Mouse (Mus musculus) R1 (cell line): Measurements from ENCODE around the gene Slc16a9.
A peak's percentile ranks its signal among the peaks of the same experiment; 100 is the strongest.

ENCODE experiments used
- DNase-seq: peaks from one replicate; pipeline ENCODE4 v3.0.0-alpha.2; 2018; ENCODE audit warnings: low read depth, low spot score

Gene Slc16a9

GRCm38 (mm10) chr10:70250354-70250753 lies 5.5 kb downstream of the Slc16a9 start:
- no peak for DNase-seq

DNA sequence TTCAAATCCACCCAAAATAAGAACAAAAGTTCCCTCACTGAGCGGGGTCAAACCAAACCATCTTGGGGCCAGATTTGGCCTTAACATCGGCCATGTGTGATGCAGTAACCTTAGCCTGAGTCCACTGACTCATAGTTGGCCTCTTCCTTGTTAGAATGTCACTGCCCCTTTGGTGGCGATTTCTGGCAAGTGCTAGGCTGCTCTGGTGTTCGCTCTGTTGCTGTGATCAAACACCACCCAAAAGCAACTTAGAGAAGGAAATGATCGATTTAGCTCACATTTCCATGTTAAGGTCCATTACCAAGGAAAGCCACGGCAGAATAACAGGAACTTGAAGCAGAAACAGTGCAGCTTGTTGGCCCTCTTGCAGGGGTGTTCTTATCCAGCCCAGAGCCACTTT lies 5.9 kb downstream of the Slc16a9 start:
- no peak for DNase-seq

GRCm38 (mm10) chr10:70254666-70255065 lies 9.8 kb downstream of the Slc16a9 start:
- DNase-seq: no peak

DNA sequence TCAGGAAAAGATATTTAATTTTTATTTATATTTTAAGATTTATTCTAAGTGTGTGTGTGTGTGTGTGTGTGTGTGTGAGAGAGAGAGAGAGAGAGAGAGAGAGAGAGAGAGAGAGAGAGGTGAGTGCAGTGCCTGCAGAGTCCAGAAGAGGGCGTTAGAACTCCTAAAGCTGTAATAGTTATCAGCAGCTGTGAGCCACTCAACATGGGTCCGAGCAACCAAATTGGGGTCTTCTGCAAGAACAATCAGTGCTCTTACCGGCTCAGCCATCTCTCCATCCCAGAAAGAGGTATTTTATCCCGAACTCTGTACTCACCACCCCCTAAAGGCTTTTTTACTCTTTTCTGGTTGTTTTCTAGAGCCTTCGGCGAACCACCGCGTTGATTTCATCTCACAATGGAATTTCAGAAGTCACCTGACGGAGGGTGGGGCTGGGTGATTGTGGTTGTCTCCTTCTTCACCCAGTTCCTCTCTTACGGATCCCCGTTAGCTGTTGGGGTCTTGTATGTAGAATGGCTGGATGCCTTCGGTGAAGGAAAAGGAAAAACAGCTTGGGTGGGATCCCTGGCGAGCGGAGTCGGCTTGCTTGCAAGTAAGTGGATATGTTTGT lies 10.8 kb downstream of the Slc16a9 start:
- DNase-seq: peak; percentile 52

- no peak for DNase-seq
Measured at GRCm38 (mm10) chr10:70257029-70257428, 12.1 kb downstream of the Slc16a9 start.

- peak; percentile 49 for DNase-seq
Measured at GRCm38 (mm10) chr10:70260904-70261303, 16.0 kb downstream of the Slc16a9 start.

GRCm38 (mm10) chr10:70262051-70262450 lies 17.2 kb downstream of the Slc16a9 start:
- no peak for DNase-seq

GRCm38 (mm10) chr10:70263681-70264189 lies 18.8 kb downstream of the Slc16a9 start:
- DNase-seq: no peak

DNA sequence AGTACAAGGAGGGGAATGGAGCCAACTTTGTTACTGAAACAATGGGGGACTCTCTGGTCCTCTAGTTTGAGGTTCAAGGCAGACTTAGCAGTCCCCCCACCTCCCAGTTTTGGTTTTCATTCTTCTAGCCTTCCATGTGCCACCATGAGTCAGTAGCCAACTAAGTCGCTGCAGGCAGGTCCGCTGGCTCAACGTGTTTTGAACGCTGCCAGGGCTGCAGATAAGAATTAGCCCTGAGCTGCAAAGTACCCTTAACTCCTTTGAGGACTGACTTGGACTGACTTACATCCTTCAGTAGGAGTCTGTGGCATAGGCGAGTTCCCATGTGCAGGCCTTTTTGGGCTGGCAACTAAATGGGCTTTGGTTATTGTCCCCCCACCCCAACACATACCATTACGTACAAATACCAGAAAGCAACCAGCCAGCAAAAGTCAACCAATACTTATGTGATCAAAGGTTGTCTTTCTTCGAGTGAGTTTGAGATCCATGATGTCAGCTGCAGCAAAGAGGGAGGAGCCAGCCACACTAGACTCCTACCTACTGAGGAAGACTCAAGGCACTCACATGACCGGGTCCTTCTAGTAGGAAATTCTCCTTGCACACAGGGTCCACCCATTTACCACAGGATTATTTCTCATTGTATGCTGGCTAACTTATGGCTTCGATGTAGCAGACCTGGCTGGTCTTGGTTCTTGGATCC lies 19.6 kb downstream of the Slc16a9 start:
- DNase-seq: no peak

- no peak for DNase-seq
Measured at GRCm38 (mm10) chr10:70266501-70266900, 21.6 kb downstream of the Slc16a9 start.

GRCm38 (mm10) chr10:70268581-70269446 lies 23.9 kb downstream of the Slc16a9 start:
- peak; percentile 43 for DNase-seq

DNA sequence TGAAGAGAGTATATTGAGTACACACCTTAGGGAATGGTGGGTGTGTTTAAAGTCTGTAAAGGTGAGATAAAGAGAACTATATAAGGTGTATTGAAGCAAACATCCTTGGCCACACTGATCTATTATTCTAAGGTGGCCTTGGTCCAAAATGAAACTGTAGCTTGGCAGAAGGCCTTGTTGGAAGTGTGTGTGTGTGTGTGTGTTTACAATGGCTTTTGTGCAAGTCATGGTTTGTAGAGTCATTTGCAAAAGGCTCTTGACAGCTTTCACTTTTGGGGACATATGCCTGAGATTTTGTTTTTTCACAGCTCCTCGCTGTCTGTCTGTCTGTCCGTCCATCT lies 24.5 kb downstream of the Slc16a9 start:
- DNase-seq: no peak

DNA sequence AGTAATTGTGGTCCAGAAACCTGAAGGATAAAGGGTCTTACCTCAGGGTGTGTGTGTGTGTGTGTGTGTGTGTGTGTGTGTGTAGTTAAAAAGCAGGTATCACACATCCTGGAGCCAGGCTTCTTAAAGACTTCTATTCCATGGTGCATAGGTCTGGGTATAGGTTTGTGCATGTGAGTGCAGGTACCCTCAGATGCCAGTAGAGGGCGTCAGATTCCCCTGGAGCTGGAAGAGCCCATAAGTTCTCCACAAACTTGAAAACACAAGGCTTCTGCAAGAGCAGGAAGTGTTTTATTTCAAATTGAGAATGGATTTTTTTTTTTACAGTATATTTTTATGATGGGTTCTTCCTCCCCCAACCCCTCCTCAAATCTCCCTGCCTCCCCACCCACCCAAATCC lies 31.8 kb downstream of the Slc16a9 start:
- peak; percentile 42 for DNase-seq

- DNase-seq: peak; percentile 63
Measured at GRCm38 (mm10) chr10:70279349-70279748, 34.4 kb downstream of the Slc16a9 start.

GRCm38 (mm10) chr10:70287825-70288235 lies 42.9 kb downstream of the Slc16a9 start:
- peak; percentile 69 for DNase-seq

GRCm38 (mm10) chr10:70288406-70289327 lies 43.8 kb downstream of the Slc16a9 start:
- DNase-seq: peak; percentile 86

DNA sequence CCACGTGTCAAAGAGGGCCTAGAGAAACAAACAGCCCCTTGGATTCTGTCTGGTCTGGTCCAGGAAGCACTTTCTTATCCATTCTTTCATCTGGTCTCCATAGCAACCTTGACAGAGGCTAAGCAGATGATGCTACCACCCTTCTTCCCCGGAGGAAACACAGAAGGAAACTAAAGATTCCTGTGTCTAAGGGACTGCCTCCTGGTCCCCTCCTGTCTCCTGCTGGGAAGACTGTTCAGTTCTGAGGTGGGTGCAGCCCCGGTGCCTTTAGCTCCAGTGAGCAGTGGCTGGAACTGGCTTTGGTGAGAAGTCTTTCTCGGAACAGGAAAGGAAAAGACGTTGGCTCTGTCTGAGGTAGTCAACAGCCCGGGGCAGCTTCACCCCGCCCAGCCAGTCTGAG lies 47.1 kb downstream of the Slc16a9 start:
- DNase-seq: peak; percentile 73

DNA sequence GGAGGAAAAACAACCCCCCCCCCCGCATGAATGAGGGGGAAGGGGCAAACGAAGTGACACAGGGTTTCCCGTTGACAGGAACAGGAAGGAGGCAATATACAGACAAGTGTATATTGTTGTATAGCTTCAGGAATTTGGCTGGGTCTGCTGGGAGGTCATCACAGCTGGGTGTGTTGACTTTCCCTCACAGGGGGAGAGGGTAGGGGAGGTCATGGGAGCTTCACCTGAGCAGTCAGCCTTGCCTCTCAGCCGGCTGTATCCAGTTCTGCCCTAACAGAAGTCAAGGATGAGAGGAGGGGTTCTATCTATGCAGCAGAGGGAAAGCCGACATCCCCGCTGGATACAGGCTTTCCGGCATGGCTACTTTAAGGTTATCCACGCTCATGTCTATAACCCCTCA lies 49.2 kb downstream of the Slc16a9 start:
- DNase-seq: peak; percentile 64

GRCm38 (mm10) chr10:70296531-70297366 lies 51.8 kb downstream of the Slc16a9 start:
- DNase-seq: peak; percentile 93

DNA sequence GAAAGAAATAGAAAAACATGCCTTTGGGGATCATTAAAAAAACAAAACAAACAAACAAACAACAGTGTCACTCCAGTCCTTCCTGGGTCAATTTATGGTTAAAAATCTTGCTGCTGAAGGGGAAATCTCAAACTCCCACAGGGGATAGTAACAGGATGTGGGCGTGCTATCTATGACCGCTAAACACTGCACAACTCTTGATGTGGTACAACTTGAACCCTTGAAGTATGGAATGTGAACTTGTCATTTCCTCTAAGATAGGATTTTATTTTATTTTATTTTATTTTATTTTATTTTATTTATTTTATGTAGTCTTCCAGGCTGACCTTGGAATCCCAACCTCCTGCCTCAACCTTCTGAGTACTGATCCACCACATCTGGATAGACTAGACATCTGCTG lies 54.2 kb downstream of the Slc16a9 start:
- no peak for DNase-seq
